Mouse (Mus musculus) stomach, postnatal 0 days (tissue): ENCODE results near the gene Baz2a. TPM values are rescaled to one million over a fixed set of nuclear protein-coding genes. Genes with fewer than 3 reads are reported as not detected.

ENCODE experiments used
- ATAC-seq: fragments of 200-750 bp; cut with Nextera tagmentation; 2 replicates; pipeline ENCODE4 v1.8.0; 2017; ENCODE audit not compliant: low FRiP score, low TSS enrichment
- DNase-seq: peaks from one replicate; pipeline ENCODE4 v3.0.0-alpha.2; 2016; ENCODE audit warnings: low spot score
- H3K27ac ChIP-seq: fragments of 300-500 bp; sonication (generic); replicated peaks from 2 replicates; pipeline ENCODE4 v1.5.1; 2014; ENCODE audit warnings: mild to moderate bottlenecking, control low read depth
- H3K27me3 ChIP-seq: fragments of 300-500 bp; sonication (generic); 2 replicates; pipeline ENCODE4 v1.6.1; 2014; ENCODE audit warnings: low read length; ENCODE audit not compliant: control insufficient read depth, insufficient read depth
- H3K36me3 ChIP-seq: fragments of 300-500 bp; sonication (generic); 2 replicates; pipeline ENCODE4 v1.6.1; 2014; ENCODE audit warnings: low read length, mixed read lengths; ENCODE audit not compliant: control insufficient read depth, insufficient read depth
- H3K4me1 ChIP-seq: fragments of 300-500 bp; sonication (generic); replicated peaks from 2 replicates; pipeline ENCODE4 v1.6.1; 2014; ENCODE audit warnings: antibody characterized with exemption; ENCODE audit not compliant: control insufficient read depth, insufficient read depth
- H3K4me2 ChIP-seq: fragments of 300-500 bp; sonication (generic); replicated peaks from 2 replicates; pipeline ENCODE4 v1.6.1; 2014; ENCODE audit warnings: low read depth, mild to moderate bottlenecking, control low read depth, moderate library complexity
- H3K4me3 ChIP-seq: fragments of 300-500 bp; sonication (generic); 2 replicates; pipeline ENCODE4 v1.5.1; 2014; ENCODE audit warnings: low read depth, low read length, control low read depth
- H3K9ac ChIP-seq: fragments of 300-500 bp; sonication (generic); 2 replicates; pipeline ENCODE4 v1.6.1; 2014; ENCODE audit warnings: mild to moderate bottlenecking, low read length, control low read depth, mixed read lengths
- H3K9me3 ChIP-seq: fragments of 300-500 bp; sonication (generic); 2 replicates; pipeline ENCODE4 v1.6.1; 2016; ENCODE audit warnings: low read length; ENCODE audit not compliant: control insufficient read depth
- CTCF ChIP-seq: IDR thresholded peaks from 2 replicates; pipeline ENCODE4 v1.5.1; 2016; ENCODE audit warnings: antibody characterized with exemption, low read depth, mild to moderate bottlenecking, moderate library complexity
- EP300 ChIP-seq: optimal IDR thresholded peaks from 2 replicates; pipeline ENCODE3; 2016; ENCODE audit warnings: antibody characterized with exemption
- WGBS: fragments of 180-500 bp; shearing (Covaris S2); extraction: QIAGEN DNeasy Blood & Tissue Kit; methylation state at CpG from one replicate; pipeline ENCODE4 v1.1.7; 2014; 5-methylcytosine and 5-hydroxymethylcytosine counted together
- polyA plus RNA-seq: library from polyadenylated mRNA; unstranded; fragments of >200 nt; fragmentation: Nextera tagmentation; extraction: Ambion mirVana; gene quantifications from 2 replicates; pipeline ENCODE4 v1.2.1, GENCODE M21; 2015

Baz2a gene
- polyA plus RNA-seq, 1 experiment from 2014 or later, result 7.9 TPM

DNA sequence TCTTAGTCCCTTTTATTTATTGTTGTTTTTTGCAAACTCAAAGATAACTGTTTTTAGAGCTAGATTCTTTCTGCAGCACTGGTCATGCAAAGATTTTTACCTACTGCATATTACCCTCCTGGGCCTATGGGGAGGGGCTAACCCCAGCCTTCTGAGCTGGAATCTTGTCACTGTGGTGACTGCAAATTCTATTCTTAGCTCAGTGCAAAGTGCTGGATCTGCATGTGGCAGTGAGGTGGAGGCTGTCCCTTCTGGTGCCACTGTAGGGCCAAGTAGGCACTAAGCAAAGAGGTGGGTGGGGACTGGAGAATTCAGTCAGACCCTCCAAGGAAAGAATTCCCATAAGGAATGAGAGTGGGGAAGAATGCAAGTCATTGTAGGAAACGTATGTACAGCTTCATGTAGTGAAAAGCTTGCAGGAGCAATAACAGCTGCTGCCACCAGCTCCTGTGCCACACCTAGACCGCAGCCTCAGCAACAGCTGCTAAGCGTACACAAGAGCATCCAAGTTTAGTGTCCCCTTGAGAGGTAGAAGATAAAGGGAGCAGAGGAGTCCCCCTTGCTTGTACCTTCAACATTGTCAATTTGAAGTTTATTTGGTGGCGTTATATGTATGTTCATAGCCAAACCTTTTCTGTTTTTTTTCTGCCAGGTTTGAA, 18.9 kb downstream of the Baz2a start:
- no peaks in the 10 kb centered on the region for H3K4me1 ChIP-seq
- H3K27ac ChIP-seq, result no peak overlapping the region
- H3K4me3 ChIP-seq, result no peak overlapping the region
- H3K9me3 ChIP-seq, result no peaks in the 10 kb centered on the region
- WGBS, result 86% methylated on average over 4 of the region's 4 CpGs
- ATAC-seq, result no peak
- DNase-seq, result no peak
- no peak overlapping the region for H3K4me2 ChIP-seq
- TF ChIP-seq EP300 (no peak), CTCF (no peak)
- H3K36me3 ChIP-seq, result peaks cover 34% of the 10 kb centered on the region
- H3K9ac ChIP-seq, result no peak overlapping the region
- H3K27me3 ChIP-seq, result no peaks in the 10 kb centered on the region

DNA sequence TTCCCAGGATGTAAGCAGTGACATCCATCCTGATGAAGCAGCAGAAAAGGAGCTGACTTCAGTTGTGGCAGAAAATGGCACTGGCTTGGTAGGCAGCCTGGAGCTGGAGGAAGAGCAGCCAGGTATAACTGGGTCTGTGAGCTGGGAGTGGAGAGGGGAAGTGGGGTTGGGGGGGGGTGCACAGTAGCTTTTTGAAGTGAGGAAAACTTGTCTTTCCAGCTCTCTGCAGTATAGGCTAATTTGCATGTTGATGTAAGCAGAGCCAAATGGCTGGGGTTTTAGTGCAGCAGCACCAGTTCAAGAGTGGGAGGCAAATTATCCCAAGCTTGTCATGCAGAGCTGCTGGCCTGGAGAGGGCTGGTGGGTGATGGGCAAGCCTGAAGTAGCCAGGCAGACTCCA, 19.9 kb downstream of the Baz2a start:
- H3K4me2 ChIP-seq, result no peak overlapping the region
- DNase-seq (no peak), ATAC-seq (no peak)
- H3K27ac ChIP-seq, result no peak overlapping the region
- no peaks in the 10 kb centered on the region for H3K9me3 ChIP-seq
- H3K4me3 ChIP-seq, result no peak overlapping the region
- no peaks in the 10 kb centered on the region for H3K4me1 ChIP-seq
- TF ChIP-seq EP300 (no peak), CTCF (no peak)
- H3K9ac ChIP-seq, result no peak overlapping the region
- peaks cover 43% of the 10 kb centered on the region for H3K36me3 ChIP-seq
- no peaks in the 10 kb centered on the region for H3K27me3 ChIP-seq

- H3K9ac ChIP-seq, result no peak overlapping the region
- ATAC-seq, result no peak
- WGBS, result 92% methylated on average over 7 of the region's 7 CpGs
- H3K27me3 ChIP-seq, result no peaks in the 10 kb centered on the region
- no peaks in the 10 kb centered on the region for H3K9me3 ChIP-seq
- H3K36me3 ChIP-seq, result peaks cover 62% of the 10 kb centered on the region
- no peak for TF ChIP-seq EP300
- TF ChIP-seq CTCF, result no peak
- no peak overlapping the region for H3K27ac ChIP-seq
- no peak for DNase-seq
- no peak overlapping the region for H3K4me3 ChIP-seq
- no peak overlapping the region for H3K4me2 ChIP-seq
- H3K4me1 ChIP-seq, result no peaks in the 10 kb centered on the region
These were observed 32.5 kb downstream of the Baz2a start for GRCm38 (mm10) chr10:128123833-128124232.

- H3K36me3 ChIP-seq, result peaks cover 58% of the 10 kb centered on the region
- ATAC-seq, result no peak
- WGBS, result 93% methylated on average over 9 of the region's 9 CpGs
These were observed 33.5 kb downstream of the Baz2a start for GRCm38 (mm10) chr10:128124831-128125230.

DNA sequence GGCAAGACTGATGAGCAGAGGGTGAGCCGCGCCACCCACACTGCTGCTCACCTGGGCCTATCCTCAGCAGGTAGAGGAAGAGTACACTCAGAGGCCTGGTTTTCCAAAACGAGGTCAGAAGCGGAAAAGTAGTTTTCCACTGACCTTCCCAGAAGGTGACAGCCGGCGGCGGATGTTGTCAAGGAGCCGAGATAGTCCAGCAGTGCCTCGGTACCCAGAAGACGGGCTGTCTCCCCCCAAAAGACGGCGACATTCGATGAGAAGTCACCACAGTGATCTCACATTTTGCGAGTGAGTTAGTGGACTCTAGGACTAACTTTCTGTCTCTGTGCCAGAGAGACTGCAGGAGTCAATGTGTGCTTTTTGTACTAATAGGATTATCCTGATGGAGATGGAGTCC, 34.6 kb downstream of the Baz2a start:
- no peak overlapping the region for H3K9ac ChIP-seq
- no peak for TF ChIP-seq EP300
- TF ChIP-seq CTCF, result no peak
- H3K9me3 ChIP-seq, result no peaks in the 10 kb centered on the region
- peaks cover 55% of the 10 kb centered on the region for H3K36me3 ChIP-seq
- no peak for DNase-seq
- WGBS, result 90% methylated on average over 14 of the region's 14 CpGs
- H3K4me1 ChIP-seq, result no peaks in the 10 kb centered on the region
- no peak overlapping the region for H3K27ac ChIP-seq
- H3K4me3 ChIP-seq, result no peak overlapping the region
- no peaks in the 10 kb centered on the region for H3K27me3 ChIP-seq
- H3K4me2 ChIP-seq, result no peak overlapping the region
- no peak for ATAC-seq

More at GRCm38 (mm10) chr10:128124831-128125230, 33.5 kb downstream of the Baz2a start:
- H3K4me1 ChIP-seq, result no peaks in the 10 kb centered on the region
- no peaks in the 10 kb centered on the region for H3K27me3 ChIP-seq
- no peak overlapping the region for H3K9ac ChIP-seq
- no peak overlapping the region for H3K4me2 ChIP-seq
- no peak overlapping the region for H3K27ac ChIP-seq
- no peak for DNase-seq
- no peak overlapping the region for H3K4me3 ChIP-seq
- no peaks in the 10 kb centered on the region for H3K9me3 ChIP-seq
- no peak for TF ChIP-seq CTCF
- no peak for TF ChIP-seq EP300

DNA sequence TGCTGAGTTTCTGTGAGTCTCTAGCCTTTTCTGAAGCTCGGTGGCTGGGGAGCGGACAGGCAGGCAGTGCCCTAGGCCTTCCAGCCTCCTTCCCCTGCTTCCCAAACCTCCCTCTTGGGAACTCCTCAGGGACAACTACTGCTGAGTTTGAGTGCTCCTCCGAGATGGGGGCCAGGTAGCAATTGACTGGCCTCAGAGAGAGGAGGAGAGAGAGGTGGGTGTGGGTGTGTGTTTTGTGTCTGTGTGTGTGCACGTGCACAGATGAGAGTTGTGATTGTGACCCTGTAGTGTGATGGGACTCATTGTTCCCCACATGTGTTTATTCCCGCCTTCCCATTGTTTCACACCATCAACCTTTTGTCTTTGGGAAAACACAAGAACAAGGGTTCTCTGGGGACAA, 36.1 kb downstream of the Baz2a start:
- H3K9ac ChIP-seq, result no peak overlapping the region
- H3K4me1 ChIP-seq, result no peaks in the 10 kb centered on the region
- DNase-seq (no peak), ATAC-seq (no peak)
- WGBS, result 71% methylated on average over 5 of the region's 5 CpGs
- no peaks in the 10 kb centered on the region for H3K27me3 ChIP-seq
- H3K36me3 ChIP-seq, result peaks cover 47% of the 10 kb centered on the region
- H3K9me3 ChIP-seq, result no peaks in the 10 kb centered on the region
- H3K27ac ChIP-seq, result no peak overlapping the region
- TF ChIP-seq CTCF, result no peak
- no peak for TF ChIP-seq EP300
- H3K4me3 ChIP-seq, result no peak overlapping the region
- H3K4me2 ChIP-seq, result no peak overlapping the region
